ENCODE assay signal across 23 mouse cellular contexts in the genomic region with DNA sequence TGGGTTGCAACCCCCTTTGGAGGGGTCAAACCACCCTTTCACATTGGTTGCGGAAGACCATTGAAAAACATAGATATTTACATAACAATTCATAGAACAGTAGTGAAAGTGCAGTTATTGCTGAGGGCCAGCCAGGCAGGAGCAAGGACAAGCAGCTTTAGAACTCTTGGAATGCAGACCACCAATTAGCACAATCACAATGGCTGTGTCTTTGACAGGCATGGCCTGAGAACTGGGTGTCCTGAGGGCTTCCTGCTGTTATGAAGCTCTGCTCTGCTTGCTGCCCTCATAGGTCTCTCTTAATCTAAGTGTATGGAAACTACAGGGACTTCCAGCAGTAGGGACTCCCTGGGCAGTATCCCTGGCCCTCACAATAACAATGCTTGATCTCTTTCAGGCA. TPM values are rescaled to one million over a fixed set of nuclear protein-coding genes. Genes with fewer than 3 reads are reported as not detected.
DNase-seq lines count a peak whose midpoint lies in the region; ATAC-seq lines count a peak whose summit lies in the region.
"Had no signal": no experiment of that assay in that cellular context is flagged by ENCODE, and none has a peak within 500 bp of the region (broad histone marks: within the 10 kb centered on the region; RNA-seq: fewer than 3 reads in every experiment).

No protein-coding gene starts in this region.

- no peaks in the 10 kb centered on the region for H3K4me1 ChIP-seq in kidney, embryonic 16.5 days (ENCODE audit: insufficient read depth, low read length)
- no peaks in the 10 kb centered on the region for H3K4me1 ChIP-seq in forebrain, embryonic 15.5 days
- H3K4me1 ChIP-seq in forebrain, embryonic 12.5 days, result peaks cover 6% of the 10 kb centered on the region; the same call in 1 of the 2 replicates
- H3K4me1 ChIP-seq: embryonic facial prominence, embryonic 12.5 days; embryonic facial prominence, embryonic 15.5 days; hindbrain, embryonic 13.5 days had no signal

- no peak overlapping the region for H3K27ac ChIP-seq in kidney, embryonic 16.5 days (ENCODE audit: low read length)
- no peak overlapping the region for H3K27ac ChIP-seq in forebrain, embryonic 15.5 days (replicated peaks)
- H3K27ac ChIP-seq in forebrain, embryonic 12.5 days, result no peak overlapping the region
- H3K27ac ChIP-seq: embryonic facial prominence, embryonic 12.5 days; embryonic facial prominence, embryonic 15.5 days; hindbrain, embryonic 10.5 days; hindbrain, embryonic 13.5 days had no signal

- no peaks in the 10 kb centered on the region for H3K27me3 ChIP-seq in kidney, embryonic 16.5 days (ENCODE audit: insufficient read depth, low read length)
- no peaks in the 10 kb centered on the region for H3K27me3 ChIP-seq in forebrain, embryonic 15.5 days
- H3K27me3 ChIP-seq in forebrain, embryonic 12.5 days, result no peaks in the 10 kb centered on the region
- H3K27me3 ChIP-seq: embryonic facial prominence, embryonic 12.5 days; embryonic facial prominence, embryonic 15.5 days; hindbrain, embryonic 13.5 days had no signal

- H3K4me3 ChIP-seq in kidney, embryonic 16.5 days (ENCODE audit: low read length), result no peak overlapping the region
- no peak overlapping the region for H3K4me3 ChIP-seq in forebrain, embryonic 15.5 days
- H3K4me3 ChIP-seq in forebrain, embryonic 12.5 days (replicated peaks), result no peak overlapping the region
- H3K4me3 ChIP-seq: embryonic facial prominence, embryonic 12.5 days; embryonic facial prominence, embryonic 15.5 days; hindbrain, embryonic 10.5 days; hindbrain, embryonic 13.5 days had no signal

- H3K9me3 ChIP-seq in kidney, embryonic 16.5 days (ENCODE audit: low read length), result no peaks in the 10 kb centered on the region
- no peaks in the 10 kb centered on the region for H3K9me3 ChIP-seq in forebrain, embryonic 15.5 days
- no peaks in the 10 kb centered on the region for H3K9me3 ChIP-seq in forebrain, embryonic 12.5 days
- H3K9me3 ChIP-seq: embryonic facial prominence, embryonic 12.5 days; embryonic facial prominence, embryonic 15.5 days; hindbrain, embryonic 10.5 days; hindbrain, embryonic 13.5 days had no signal

- no peaks in the 10 kb centered on the region for H3K36me3 ChIP-seq in kidney, embryonic 16.5 days (ENCODE audit: insufficient read depth, low read length)
- no peaks in the 10 kb centered on the region for H3K36me3 ChIP-seq in forebrain, embryonic 15.5 days
- H3K36me3 ChIP-seq in forebrain, embryonic 12.5 days (replicated peaks), result no peaks in the 10 kb centered on the region
- H3K36me3 ChIP-seq: embryonic facial prominence, embryonic 12.5 days; embryonic facial prominence, embryonic 15.5 days; hindbrain, embryonic 10.5 days; hindbrain, embryonic 13.5 days had no signal

- no peak overlapping the region for H3K9ac ChIP-seq in kidney, embryonic 16.5 days (replicated peaks; ENCODE audit: low read length)
- H3K9ac ChIP-seq in forebrain, embryonic 15.5 days (replicated peaks), result no peak overlapping the region
- no peak overlapping the region for H3K9ac ChIP-seq in forebrain, embryonic 12.5 days
- H3K9ac ChIP-seq: embryonic facial prominence, embryonic 12.5 days; embryonic facial prominence, embryonic 15.5 days; hindbrain, embryonic 13.5 days had no signal

- whole genome bisulfite sequencing in kidney, embryonic 16.5 days, result 97% methylated on average over 1 of the region's 1 CpGs
- 41% methylated on average over 1 of the region's 1 CpGs for WGBS in forebrain, embryonic 15.5 days
- WGBS in forebrain, embryonic 12.5 days, result 35% methylated on average over 1 of the region's 1 CpGs

- DNase-seq in ES-CJ7 (ENCODE audit: low read depth, low spot score) (peak; percentile 16), ZHBTc4 (ENCODE audit: low read depth, low spot score) (peak; percentile 44)
- peak; percentile 84 for DNase-seq in Muller cell, postnatal 12 days (ENCODE audit: inconsistent ontology term)
- DNase-seq: adrenal gland, postnatal 10 days; adrenal gland, postnatal 36 days; cerebellum, adult 18-20 months; cerebellum, adult 9-10 months; cerebellum, postnatal 14 days; gastrocnemius, postnatal 10 days; gastrocnemius, postnatal 36 days had no signal

- no peak for ATAC-seq in kidney, embryonic 16.5 days (ENCODE audit: low FRiP score, low TSS enrichment)
- ATAC-seq in forebrain, embryonic 15.5 days (replicated peaks), result no peak
- ATAC-seq in forebrain, embryonic 12.5 days (ENCODE audit: low FRiP score), result no peak
- ATAC-seq: CD4-positive, CD25-positive, alpha-beta regulatory T cell, adult 4 months; forebrain, embryonic 16.5 days; hindbrain, embryonic 16.5 days; intestine, embryonic 16.5 days had no signal

- no peak overlapping the region for H3K4me2 ChIP-seq in kidney, embryonic 16.5 days (replicated peaks; ENCODE audit: low read depth, low read length)
- H3K4me2 ChIP-seq in forebrain, embryonic 15.5 days (replicated peaks), result no peak overlapping the region
- no peak overlapping the region for H3K4me2 ChIP-seq in forebrain, embryonic 12.5 days
- H3K4me2 ChIP-seq: embryonic facial prominence, embryonic 12.5 days; embryonic facial prominence, embryonic 15.5 days; heart, embryonic 11.5 days; hindbrain, embryonic 13.5 days had no signal

RNA-seq across cellular contexts. Expression of a gene that starts 34.6 kb away (rescaled TPM):
- 1.2 and 1.5 TPM in 2 replicates for polyA plus RNA-seq in kidney, embryonic 16.5 days (2015; fragmentation: Nextera tagmentation; extraction: Ambion mirVana)
- 0.15 and 0.34 TPM in 2 replicates for polyA plus RNA-seq in forebrain, embryonic 15.5 days (2015; fragmentation: Nextera tagmentation; extraction: Ambion mirVana)
- 0.23 and 0.28 TPM in 2 replicates for polyA plus RNA-seq in forebrain, embryonic 12.5 days (2016; fragmentation: Nextera tagmentation; extraction: Ambion mirVana)
- polyA plus RNA-seq: C2C12; forebrain, embryonic 16.5 days had no signal

RNA-seq across cellular contexts. Expression of a gene that starts 43.8 kb away (rescaled TPM):
- 14.6 and 16.1 TPM in 2 replicates for polyA plus RNA-seq in kidney, embryonic 16.5 days (2015; fragmentation: Nextera tagmentation; extraction: Ambion mirVana)
- 9.1 and 9.9 TPM in 2 replicates for polyA plus RNA-seq in forebrain, embryonic 15.5 days (2015; fragmentation: Nextera tagmentation; extraction: Ambion mirVana)
- 13.7 and 14.2 TPM in 2 replicates for polyA plus RNA-seq in forebrain, embryonic 12.5 days (2016; fragmentation: Nextera tagmentation; extraction: Ambion mirVana)

Comparison
In these comparisons a context has a peak if more than half of its experiments do, and no peak if none do; other contexts are left out.
1. DNase-seq: peak in every context shown above with its lines; median percentile 84 in Muller cell, postnatal 12 days; 44 in ZHBTc4; 16 in ES-CJ7.